Mouse (Mus musculus) retina, postnatal 1 day (tissue): ENCODE results near the gene Ddx19b.
"Not testable (repeated sequence)": the region's sequence is repeated elsewhere in the genome, so short reads cannot be mapped to it uniquely, and the experiment has no call there.

Experiments used
- DNase-seq: peaks from one replicate; pipeline ENCODE4 v3.0.0-alpha.2; 2012

The Ddx19b gene

DNA sequence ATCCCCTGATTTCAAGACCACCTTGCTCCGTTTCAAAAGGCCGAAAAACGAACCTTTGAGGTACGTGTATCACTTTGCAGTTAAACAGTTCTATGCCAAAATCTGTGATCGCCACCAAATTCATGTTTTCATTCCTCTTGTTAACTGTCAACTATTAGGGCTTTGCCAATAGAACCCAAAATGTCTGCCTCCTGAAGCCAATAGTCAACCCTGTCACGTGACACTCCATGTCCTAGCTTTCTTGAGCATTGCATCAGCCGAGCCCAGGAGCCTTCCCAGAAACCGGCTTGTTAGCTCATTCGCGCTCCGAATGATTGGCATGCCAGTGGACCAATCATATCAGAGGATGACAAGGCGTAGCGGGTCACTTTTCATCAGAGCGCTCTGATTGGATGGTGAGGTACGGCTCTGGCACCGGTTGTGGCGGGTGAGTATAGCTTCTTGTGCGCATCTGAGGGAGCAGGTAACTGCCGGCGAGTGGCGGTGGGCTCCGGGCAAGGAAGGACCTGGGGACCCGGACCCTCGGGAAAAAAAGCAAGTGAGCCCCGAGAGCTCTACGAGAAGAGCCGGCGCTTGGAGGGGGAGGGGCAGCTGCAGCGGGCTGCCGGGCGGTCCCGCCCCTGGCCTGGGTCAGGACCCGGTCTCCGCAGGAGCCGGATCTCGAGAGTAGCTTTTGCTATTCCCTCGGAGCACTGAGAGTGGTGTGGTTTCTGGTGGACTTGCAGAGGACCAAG lies 2.1 kb upstream of the Ddx19b start:
- DNase-seq: peak; percentile 100

GRCm38 (mm10) chr8:111032916-111033315 lies 1.4 kb upstream of the Ddx19b start, which contains the start of gene Aars:
TSS of gene Aars (plus strand) at chr8:111033144.
- no peak for DNase-seq

GRCm38 (mm10) chr8:111030045-111030444 lies 1.5 kb downstream of the Ddx19b start:
- no peak for DNase-seq

DNA sequence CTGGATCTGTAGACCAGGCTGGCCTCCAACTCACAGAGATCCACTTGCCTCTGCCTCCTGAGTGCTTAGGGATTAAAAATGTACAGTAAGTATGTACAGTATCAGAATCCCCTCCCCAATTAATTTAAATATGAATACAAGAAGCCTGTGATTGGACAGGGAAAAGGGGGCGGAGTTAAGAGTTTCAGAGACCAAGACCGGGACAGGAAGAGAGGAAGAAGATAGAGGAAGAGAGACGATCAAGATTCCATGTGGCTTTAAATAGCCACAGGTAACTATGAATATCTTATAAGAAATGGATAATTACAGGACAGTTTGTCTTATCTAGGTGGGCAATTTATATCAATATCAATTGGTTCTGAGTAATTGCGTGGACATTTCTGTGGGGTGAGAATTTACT lies 2.0 kb downstream of the Ddx19b start:
- DNase-seq: peak; percentile 24

- peak; percentile 89 for DNase-seq
Measured at GRCm38 (mm10) chr8:111027391-111027937, 4.1 kb downstream of the Ddx19b start.

DNA sequence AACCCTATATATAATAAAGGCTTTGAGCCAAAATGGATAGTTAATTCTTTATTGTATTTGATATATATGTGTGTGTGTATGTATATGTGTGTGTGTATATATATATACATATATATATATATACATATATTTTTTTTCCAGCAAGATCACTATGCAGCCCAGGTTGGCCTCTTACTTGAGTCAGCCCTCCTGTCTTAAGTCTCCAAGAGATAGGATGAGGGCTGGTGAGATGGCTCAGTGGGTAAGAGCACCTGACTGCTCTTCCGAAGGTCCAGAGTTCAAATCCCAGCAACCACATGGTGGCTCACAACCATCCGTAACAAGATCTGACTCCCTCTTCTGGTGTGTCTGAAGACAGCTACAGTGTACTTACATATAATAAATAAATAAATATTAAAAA lies 4.9 kb downstream of the Ddx19b start:
- DNase-seq: not testable (repeated sequence)

GRCm38 (mm10) chr8:111010230-111010991 lies 21.1 kb downstream of the Ddx19b start:
- DNase-seq: not testable (repeated sequence)

DNA sequence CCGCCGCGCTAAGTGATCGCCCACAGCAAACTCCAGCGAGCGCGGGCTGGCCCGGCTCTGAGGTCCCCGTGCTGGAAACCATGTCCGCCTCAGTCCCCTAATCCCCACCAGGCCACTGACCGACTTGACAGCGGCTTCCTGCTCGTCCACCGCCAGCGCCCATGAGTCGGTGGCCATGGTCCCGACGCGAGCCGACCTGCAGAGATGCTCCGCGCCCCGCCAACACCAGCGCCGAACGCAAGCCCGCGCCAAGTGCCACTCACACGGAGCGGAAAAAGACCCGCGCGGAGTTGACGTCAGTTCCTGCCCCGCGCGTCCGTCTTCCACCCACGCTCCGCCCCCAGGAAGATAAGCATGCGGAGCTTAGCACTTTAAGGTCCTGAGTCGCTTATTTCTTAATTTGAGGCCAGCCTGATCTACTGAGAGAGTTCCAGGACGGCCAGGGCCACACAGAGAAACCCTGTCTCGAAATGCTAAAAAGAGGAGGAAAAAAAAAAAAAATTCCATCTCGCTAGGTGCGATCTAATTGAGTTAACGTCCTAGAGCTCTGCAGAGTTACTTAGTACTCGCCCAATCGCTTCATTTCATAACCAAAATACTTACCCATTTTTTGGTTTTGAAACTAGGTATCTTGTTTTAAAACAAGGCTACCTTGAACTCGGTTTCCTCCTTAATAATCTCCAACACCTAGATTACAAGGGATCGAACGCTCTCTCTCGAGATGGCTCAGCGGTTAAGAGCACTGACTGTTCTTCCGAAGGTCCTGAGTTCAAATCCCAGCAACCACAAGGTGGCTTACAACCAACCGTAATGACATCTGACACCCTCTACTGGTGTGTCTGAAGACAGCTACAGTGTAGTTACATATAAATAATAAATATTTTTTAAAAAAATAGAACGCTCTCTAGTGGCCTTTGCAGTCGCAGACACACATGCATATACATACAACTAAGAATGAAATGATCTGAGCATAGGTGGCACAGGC lies 33.7 kb downstream of the Ddx19b start, which contains the start of gene Ddx19a:
TSS of gene Ddx19a (minus strand) at position 254 of the 985 bp plus-strand sequence.
- peak; percentile 95 for DNase-seq

DNA sequence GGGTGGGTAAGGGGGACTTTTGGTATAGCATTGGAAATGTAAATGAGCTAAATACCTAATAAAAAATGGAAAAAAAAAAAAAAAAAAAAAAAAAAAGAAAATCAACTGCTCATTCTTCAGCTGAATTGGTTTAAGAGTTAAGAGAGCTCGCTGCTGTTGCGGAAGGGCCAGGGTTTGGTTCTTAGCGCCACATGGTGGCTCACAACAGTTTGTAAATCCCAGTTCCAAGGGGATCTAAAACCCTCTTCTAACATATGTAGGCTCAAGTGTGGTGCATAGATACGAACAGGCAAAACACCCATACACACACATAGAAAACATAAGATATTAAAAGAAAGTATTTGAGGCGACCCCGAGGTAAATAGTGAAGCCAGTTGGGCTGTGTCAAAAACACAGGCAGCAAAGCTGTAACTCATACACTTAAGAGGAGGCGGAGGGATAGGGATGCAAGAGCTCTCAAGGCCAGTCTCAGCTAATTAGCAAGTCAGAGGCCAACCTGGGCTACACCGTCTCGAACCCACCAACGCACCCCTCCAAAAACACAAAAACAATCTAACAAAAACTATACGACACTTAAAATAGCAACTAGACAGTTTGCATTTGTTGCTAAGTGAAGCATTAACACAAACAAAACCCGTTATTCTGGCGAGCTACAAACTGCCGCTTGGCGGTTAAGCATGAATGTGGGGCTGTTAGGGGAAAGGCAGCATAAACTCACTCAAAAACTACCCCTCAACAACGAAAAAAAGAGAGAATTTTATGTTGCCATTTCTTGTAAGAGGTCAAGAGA lies 34.7 kb downstream of the Ddx19b start:
- no peak for DNase-seq

DNA sequence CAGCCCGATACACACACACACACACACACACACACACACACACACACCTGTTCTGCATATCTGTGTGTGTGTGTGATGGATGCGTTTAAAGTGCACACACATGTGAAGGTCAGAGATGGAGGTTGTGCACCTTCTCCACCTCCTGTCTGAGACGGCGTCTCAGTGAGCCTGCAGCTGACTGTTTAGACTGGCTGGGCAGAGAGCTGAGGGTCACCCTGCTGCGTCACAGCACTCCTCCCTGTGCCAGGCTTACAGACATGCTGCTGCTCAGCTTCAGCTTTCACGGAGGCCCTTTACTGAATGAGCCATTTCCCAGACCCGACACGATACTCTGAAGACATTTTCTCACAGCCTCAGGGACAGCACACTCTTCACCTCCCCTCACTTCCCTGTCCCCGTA lies 41.5 kb downstream of the Ddx19b start:
- DNase-seq: no peak

DNA sequence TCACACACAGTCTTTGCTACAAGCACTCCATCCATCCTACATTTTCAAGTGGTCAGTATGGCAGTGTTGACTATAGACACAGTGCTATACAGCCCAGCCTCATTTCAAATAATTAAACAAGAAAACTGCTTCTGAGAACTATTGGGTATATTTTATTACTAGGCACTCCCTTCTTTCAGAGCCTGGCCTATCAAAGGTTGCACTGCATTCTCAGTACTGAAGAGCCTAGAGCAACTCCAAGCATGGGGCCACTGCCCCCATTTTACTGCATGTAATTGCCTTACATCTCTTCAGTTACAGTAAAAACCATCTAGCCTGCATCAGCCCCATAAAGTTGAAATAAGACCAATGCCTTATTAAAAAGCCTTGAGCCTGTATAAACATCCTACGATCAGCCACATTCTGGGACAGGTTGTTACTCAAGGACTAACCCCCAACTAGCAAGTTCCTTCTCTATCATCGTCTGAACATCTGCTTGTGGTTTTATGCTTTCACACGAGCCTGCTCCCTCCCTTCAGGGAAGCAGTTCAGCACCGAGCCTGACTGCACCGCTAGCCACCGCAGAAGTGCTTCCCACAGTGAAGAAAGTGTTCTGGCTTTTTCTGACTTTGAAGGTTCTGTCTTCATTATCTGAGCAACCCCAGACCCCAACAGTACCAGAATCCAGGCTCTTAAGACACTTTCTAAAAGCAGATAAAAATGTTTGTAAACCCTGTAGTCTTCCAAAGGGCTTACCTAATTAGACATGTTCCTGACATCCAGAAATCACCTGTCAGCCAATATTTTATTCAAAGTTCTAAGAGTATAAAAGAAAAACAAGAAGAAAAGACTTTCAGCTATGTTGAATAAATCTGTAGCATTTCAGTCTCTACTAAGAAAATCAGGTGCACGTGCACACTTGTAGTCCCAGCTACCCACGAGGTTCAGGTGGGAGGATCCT lies 43.5 kb downstream of the Ddx19b start:
- DNase-seq: no peak

DNA sequence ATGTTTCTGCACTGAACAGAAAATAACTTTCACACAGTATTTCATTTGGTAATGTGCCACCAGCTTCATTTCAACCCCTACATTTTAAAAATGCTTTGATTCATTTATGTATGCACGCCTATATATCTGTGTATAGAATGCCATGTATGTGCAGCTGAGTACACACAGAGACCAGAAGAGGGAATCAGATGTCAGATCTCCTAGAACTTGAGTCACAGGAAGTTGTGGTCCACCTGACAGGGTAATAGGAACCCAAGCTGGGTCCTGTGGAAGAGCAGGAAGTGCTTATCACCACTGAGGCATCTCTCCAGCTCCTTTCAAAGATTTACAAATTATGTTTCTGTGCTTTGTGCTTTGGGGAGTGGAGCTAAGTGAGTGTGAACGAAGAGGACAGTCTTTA lies 50.2 kb downstream of the Ddx19b start:
- no peak for DNase-seq

- not testable (repeated sequence) for DNase-seq
Measured at GRCm38 (mm10) chr8:110977987-110978386, 53.6 kb downstream of the Ddx19b start.

DNA sequence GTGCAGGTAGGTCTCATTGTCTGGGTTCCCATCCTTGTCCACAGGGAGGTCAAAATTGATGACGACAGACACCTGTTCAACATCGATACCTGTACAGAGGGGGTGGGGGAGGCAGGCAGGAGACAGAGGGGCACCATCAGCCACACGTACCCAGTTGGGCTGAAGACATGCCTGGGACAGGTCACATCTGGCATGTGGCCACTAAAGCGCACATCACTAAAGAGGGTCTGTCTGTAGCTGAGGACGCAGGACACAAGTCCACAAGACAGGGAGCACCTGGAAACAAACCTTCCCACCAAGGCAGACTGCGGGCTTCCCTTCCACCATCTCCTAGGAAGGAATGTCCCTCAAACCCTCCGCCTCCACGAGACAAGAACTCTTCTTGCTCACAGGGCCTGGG lies 55.0 kb downstream of the Ddx19b start:
- not testable (repeated sequence) for DNase-seq

GRCm38 (mm10) chr8:110969910-110970770 lies 61.4 kb downstream of the Ddx19b start:
- peak; percentile 97 for DNase-seq

DNA sequence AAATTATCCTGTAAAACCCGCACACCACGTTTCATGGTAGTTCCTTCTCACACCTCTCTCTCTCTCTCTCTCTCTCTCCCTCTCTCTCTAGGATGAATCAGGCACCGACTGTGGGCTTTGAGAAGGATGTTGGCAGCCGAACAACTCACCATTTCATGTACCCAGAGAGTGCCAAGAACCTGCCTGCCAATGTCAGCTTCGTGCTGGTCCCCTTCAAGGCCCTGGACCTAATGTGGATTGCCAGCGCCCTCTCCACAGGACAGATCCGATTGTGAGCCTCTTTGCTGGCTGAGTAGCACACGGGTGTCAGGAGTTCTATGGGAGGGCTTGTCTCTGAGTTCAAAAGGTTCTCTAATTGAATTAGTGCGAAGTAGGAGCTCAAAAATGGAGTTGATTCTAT lies 64.2 kb downstream of the Ddx19b start:
- DNase-seq: no peak

GRCm38 (mm10) chr8:110966586-110966985 lies 65.0 kb downstream of the Ddx19b start:
- DNase-seq: no peak

DNA sequence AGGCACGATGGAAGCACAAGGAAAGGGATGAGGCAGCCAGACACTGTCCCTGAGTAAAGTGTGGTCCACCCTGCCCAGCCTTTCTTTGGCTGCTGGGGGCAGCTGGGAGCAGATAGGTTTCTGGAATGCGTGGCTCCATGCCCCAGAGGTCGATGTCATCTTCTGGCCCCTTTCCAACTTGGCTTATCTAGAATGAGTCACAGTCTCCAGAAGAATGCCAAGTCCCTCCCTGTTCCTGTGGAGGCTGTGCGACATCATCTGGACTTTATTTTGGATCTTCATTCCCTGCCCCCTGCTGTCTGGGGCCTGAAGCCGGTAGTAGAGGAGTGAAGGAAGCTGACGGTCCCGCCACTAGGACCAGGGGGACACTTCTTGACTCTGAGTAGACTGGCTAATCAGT lies 66.0 kb downstream of the Ddx19b start:
- DNase-seq: peak; percentile 66

DNA sequence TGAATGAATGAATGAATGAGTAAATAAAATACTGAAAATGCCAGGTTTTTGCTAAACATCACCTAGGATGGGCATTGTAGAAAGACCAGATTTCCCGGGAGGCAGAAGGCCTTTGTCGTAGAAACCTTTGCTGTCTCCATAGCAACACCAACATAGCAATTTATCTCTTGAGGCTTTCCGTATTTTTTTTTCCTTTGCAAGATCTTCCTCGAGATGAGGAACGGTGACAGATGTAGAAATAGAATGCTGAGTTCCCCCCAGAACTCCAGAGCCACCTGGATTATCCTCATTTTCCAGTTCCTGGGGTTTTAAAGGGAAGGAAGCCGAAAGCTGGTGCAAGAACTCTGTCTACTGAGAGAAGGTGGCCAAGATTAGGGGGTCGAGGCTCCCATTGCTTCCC lies 66.9 kb downstream of the Ddx19b start:
- no peak for DNase-seq

GRCm38 (mm10) chr8:110963051-110963450 lies 68.5 kb downstream of the Ddx19b start:
- DNase-seq: no peak
